Mouse (Mus musculus): Measurements from ENCODE around the gene Tyw1.

- peak; percentile 35 to 64; a peak in 3 of 4 replicates for TF ChIP-seq CTCF (conservative IDR thresholded peaks at IDR 0.05 in 1 of 2, IDR thresholded peaks at IDR 0.05 in 1 of 2; ENCODE audit: low read depth in 2 of 2, low read length in 2 of 2)
- TF ChIP-seq MAFK (IDR thresholded peaks at IDR 0.05; ENCODE audit: insufficient replicate concordance, low read length), result no peak
- TF ChIP-seq ETS1 (conservative IDR thresholded peaks at IDR 0.05; ENCODE audit: low read depth, low read length), result no peak
- no peak for TF ChIP-seq POLR2AphosphoS2 (IDR thresholded peaks at IDR 0.05; ENCODE audit: low read depth, low read length)
- TF ChIP-seq EP300 (IDR thresholded peaks at IDR 0.05; ENCODE audit: low read length), result no peak
- no peak for TF ChIP-seq BHLHE40 (IDR thresholded peaks at IDR 0.05; ENCODE audit: low read depth, low read length)
- no peak for TF ChIP-seq USF1 (IDR thresholded peaks at IDR 0.05; ENCODE audit: low read depth, low read length)
- TF ChIP-seq ZNF384 (IDR thresholded peaks at IDR 0.05; ENCODE audit: low read depth, low read length), result no peak
- TF ChIP-seq HCFC1 (IDR thresholded peaks at IDR 0.05; ENCODE audit: low read depth, low read length), result no peak
- no peak for TF ChIP-seq ELF1 (IDR thresholded peaks at IDR 0.05; ENCODE audit: low read depth, low read length)
These were observed 59.5 kb downstream of the Tyw1 start for GRCm38 (mm10) chr5:130314926-130315325.
